Mouse (Mus musculus) T-helper 1 cell (primary cell): Measurements from ENCODE around the gene Tctn3.

Experiments
- in situ Hi-C: fragments of 300-600 bp; cut with MboI, MseI; formaldehyde crosslinking; loops from one replicate; pipeline ENCODE4 v1.15.1; 2025; ENCODE audit warnings: high pct_unique_total_duplicates

Gene Tctn3

GRCm38 (mm10) chr19:40556029-40556428, 56.0 kb downstream of the Tctn3 start:
- in situ Hi-C loops = no loop called here

DNA sequence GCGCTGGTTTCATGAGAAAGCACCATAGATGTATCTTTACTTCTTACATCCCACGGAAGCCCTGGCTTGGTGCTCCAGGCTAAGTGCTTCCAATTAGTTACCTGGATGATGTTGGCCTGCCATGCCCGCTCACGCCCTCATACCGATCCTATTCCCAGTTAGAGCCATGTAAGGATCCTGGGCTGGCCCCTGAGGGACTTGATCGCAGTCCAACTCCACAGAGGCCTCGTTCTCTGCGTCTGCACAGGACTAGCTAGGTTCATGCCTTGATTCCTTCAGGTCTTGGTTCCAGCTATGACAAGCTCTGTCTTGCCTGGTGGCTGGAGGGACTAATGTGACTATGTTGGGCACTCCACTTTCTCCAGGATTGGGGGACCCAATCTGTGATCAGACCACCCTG, 56.9 kb downstream of the Tctn3 start:
- in situ Hi-C loops = no loop called here

GRCm38 (mm10) chr19:40554343-40554742, 57.7 kb downstream of the Tctn3 start:
- in situ Hi-C loops = loop anchor here (5.0 kb wide), 1 partner anchor 167 kb away; no protein-coding TSS in a partner anchor

GRCm38 (mm10) chr19:40553849-40554248, 58.2 kb downstream of the Tctn3 start:
- in situ Hi-C loops = loop anchor here (5.0 kb wide), 1 partner anchor 167 kb away; no protein-coding TSS in a partner anchor

DNA sequence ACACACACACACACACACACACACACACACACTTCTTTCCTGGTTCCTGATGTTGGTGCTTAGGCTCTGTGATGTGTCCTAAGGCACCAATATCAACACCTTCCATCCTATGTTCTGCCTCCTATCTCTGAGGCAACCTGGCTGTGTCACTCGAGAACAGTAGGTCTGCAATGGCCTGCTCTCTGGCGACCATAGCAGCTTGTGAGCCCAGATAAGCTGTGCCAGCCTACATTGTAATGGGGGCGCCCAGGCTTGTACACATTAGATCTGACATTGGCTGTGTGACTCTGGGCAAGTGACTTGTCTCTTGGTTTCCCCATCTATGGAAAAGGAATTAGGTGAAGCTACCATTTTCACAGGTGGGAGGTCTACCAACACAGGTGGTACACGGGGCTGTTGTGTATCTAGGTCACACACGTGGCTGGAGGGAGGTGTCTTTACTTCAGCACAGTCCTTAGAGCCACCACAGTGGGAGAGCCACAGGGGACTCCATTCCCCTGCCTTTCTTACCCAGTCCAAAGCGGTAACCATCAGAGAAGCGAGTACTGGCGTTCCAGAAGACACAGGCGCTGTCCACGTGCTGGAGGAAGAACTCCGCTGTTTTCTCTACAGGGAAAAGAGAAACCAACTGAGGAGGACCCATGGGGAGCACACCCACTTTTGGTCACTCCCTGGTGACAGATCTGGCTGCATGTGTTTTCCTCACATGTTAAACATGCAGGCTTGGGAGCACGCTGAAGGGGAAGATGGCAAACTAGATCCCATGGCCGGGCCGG, 58.8 kb downstream of the Tctn3 start:
- in situ Hi-C loops = loop anchor here (5.0 kb wide), 1 partner anchor 166 kb away; no protein-coding TSS in a partner anchor

DNA sequence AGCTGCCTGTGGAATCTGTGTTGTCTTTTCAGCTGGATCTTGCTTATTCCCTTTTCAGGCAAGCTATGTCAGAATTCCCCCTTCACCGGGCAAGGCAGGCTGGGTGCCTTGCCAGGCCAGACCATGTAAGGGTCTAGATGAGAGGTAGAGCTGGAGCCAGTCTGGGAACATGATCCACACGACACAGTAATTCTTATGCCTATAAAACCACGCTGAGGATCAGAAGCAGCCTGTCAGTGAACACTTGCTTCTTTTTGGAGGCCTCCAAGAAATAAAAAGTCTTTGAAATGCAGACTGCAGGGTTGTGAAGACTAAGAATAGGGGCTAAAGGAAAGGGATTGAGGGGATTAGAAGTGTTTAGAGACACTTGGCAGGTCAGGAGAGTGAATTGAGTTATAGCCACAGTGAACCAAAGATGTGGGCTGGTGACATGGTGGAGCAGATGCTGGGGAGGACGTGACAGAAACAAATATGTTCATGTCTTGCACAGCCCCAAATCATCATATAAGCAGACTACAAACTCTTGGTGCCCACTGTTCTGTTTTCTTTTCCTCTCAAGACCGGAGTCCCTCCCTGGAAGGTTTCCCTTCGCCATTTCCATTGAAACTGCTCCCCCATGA, 62.4 kb downstream of the Tctn3 start:
- in situ Hi-C loops = loop anchor here (5.0 kb wide), 1 partner anchor 162 kb away; no protein-coding TSS in a partner anchor

- in situ Hi-C loops = no loop called here
These were observed 63.1 kb downstream of the Tctn3 start for GRCm38 (mm10) chr19:40548796-40549515.

- in situ Hi-C loops = no loop called here
These were observed 63.6 kb downstream of the Tctn3 start for GRCm38 (mm10) chr19:40548386-40548785.
